Mouse (Mus musculus) E14TG2a.4 (cell line): Measurements from ENCODE around the gene Acot13.

ENCODE experiments used
- CTCF ChIP-seq: conservative IDR thresholded peaks from 2 replicates; pipeline ENCODE4 v1.5.1; 2014; ENCODE audit warnings: low read length
- POU5F1 ChIP-seq: IDR thresholded peaks from 2 replicates; pipeline ENCODE4 v1.6.1; 2014; ENCODE audit warnings: low read length, borderline replicate concordance

- TF ChIP-seq CTCF, result no peak
- no peak for TF ChIP-seq POU5F1
Measured at GRCm38 (mm10) chr13:24812521-24812920, 18.8 kb downstream of the Acot13 start.
